Mouse (Mus musculus) c-Kit-positive CD71-positive TER-119-negative erythroid progenitor cells, embryonic 14.5 days (primary cell): ENCODE results near the gene Bhlhe40.

Source experiments
- DNase-seq: peaks from one replicate; pipeline ENCODE4 v3.0.0-alpha.2; 2013; ENCODE audit warnings: low read depth

Gene Bhlhe40

GRCm38 (mm10) chr6:108694965-108695724, 34.7 kb downstream of the Bhlhe40 start:
- DNase-seq: no peak

DNA sequence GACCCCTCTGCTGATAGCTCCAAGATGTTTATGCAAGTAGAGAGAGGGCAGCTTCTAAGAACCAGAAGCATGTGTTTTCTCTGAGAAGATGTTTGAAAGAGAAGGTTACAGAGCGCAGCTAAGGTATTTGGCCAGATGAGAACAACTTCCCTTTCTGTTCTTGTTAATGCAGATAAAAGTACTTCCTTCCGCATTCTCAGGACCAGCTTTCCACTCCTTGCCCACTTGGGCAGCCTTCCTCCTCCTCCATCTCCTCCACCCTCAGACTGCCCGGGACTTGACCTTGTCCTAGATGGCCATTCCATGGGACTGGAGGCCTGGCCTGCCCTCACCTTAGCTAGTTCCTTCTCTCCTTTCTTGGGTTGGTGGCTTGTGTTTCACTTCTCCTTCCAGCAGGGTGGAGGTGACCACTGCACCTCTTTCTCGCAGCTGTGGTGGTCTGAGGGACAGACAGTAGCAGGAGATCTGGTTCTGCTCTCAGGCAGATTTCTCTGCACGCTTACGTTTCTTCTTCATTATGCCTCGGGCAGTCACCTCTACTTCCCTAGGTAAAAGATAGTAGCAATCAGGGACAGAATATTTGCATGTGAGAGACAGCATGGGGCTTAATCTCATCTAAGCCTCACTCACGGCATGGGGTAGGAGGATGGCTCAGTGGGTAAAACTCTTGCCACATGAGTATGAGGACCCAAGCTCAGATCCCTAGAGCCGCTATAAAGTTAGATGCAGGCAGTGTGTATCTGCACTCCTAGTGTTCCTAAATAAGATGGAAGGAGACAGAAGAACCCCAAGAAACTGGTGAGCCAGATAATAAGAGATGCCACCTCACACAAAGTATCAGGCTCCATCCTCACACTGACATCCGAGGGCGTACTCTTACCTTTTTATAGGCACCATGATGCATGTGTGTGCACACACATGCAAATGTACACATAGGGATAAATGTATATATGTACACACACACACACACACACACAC, 35.7 kb downstream of the Bhlhe40 start:
- no peak for DNase-seq

GRCm38 (mm10) chr6:108696822-108697202, 36.4 kb downstream of the Bhlhe40 start:
- DNase-seq: no peak

GRCm38 (mm10) chr6:108697345-108697744, 36.9 kb downstream of the Bhlhe40 start:
- no peak for DNase-seq

DNA sequence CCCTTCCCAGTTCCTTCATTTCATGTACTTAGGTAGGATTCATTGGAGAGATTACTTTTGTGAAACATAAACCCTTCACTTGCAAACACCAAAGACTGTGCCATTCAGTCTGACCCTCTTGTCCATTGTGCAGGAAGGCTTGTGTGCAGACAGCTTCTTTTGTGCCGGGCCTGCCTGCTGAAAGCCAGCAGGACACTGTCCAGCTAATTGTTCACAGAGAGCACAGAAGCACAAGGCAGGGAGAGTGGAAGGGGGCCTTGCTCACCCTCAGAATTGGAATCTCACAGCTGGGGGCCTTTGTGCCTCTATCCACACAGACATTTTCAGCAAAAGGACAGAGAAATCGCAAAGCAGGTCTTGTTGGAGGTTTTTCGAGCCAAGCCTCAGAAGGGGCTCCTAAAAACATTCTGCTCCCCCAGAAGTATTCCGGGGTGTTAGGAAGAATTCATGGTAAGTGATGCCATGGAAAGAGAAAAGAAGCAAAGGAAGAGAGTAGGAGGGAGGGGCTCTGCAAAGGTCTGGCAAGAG, 38.0 kb downstream of the Bhlhe40 start:
- DNase-seq: no peak

DNA sequence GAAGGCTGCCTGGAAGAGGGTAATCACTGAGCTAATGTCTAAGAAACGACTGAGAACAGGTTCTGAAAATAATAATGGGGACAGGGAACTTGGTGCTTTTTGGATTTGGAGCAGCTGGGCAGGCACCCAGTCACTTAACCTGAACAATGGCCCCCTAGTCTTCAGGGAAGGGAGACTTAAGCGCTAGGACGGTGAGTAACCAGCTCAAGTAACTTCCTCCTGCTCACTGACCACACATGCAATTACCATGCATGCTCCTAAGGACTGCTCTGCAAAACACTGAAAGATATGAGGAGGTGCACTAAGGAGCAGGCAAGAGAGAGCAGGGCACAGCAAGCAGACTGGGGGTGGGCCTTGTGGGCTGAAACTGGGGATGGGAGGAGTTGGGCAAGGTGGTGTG, 39.2 kb downstream of the Bhlhe40 start:
- no peak for DNase-seq

GRCm38 (mm10) chr6:108700638-108701343, 40.4 kb downstream of the Bhlhe40 start:
- no peak for DNase-seq

GRCm38 (mm10) chr6:108702648-108703047, 42.2 kb downstream of the Bhlhe40 start:
- DNase-seq: no peak

- DNase-seq: no peak
These were observed 42.7 kb downstream of the Bhlhe40 start for GRCm38 (mm10) chr6:108703085-108703484.

DNA sequence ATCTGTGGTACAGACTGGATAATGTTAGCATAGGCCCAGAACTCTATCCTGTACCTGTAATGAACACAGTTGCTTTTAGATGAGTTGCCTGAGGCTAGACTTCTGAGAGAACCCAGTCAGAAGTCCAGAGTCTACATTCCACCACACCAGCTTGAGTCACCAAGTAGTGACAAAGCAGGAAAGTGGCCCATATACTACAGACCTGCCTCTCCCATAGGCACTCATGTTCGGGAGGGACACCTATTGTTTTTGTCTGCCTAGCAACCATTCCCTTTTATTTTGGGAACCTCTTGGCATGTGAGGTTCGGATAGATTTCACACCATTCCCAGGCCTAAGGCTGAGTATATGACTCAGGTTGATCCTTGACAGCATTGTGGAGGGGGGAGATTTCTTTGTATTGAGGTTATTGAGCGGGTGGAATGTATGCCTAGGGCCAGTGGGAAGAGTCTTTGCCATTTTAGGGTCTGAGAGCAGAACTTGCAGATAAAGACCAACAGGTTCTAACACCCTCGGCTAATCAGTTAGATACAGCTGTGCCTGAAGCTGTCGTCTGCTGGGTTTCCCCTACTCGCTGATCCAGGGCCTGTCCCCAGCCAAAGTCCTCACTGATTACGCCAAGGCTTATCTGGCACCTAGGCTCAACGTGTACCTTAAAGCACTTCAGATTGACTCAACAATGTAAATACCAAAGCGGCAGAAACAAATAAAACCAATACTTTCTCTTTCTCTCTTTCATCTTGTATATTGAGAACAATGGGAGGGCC, 44.1 kb downstream of the Bhlhe40 start:
- peak; percentile 57 for DNase-seq

DNA sequence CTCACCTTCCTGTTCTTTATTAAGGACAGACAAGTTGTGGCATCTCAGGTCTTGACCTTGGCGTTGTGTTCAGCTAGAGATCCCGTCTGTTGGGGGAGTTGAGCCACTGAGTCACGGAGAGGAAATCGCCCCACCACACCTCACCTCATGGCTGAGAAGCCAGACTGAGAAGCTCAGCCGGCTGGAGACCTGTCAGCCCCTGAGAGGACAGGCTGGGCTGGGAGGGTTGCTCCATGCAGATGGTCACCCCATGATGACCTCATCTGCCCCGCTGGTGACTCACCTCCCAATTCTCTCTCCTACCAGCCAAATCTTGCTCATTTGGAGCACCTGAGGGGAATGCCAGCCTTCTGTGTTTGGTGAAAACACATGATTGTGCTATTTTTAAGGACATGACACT, 45.5 kb downstream of the Bhlhe40 start:
- DNase-seq: no peak

- DNase-seq: no peak
These were observed 46.7 kb downstream of the Bhlhe40 start for GRCm38 (mm10) chr6:108706994-108707645.

- no peak for DNase-seq
These were observed 48.7 kb downstream of the Bhlhe40 start for GRCm38 (mm10) chr6:108709131-108709470.

- DNase-seq: no peak
These were observed 49.2 kb downstream of the Bhlhe40 start for GRCm38 (mm10) chr6:108709471-108710231.

DNA sequence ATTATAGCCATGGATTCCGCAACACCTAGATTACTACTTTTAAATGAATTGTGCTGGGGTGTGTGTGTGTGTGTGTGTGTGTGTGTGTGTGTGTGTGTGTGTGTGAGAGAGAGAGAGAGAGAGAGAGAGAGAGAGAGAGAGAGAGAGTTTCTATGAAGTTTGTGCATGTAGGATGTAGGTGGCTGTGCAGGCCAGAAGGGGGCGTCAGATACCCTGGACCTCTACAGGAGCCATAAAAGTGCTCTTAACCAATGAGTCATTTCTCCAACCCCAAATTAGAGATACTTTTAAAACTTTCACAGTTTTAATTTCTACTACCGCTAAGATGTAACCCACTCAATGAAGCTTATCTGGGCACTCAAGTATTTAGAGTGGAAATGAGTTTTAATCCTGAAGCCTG, 50.2 kb downstream of the Bhlhe40 start:
- no peak for DNase-seq

DNA sequence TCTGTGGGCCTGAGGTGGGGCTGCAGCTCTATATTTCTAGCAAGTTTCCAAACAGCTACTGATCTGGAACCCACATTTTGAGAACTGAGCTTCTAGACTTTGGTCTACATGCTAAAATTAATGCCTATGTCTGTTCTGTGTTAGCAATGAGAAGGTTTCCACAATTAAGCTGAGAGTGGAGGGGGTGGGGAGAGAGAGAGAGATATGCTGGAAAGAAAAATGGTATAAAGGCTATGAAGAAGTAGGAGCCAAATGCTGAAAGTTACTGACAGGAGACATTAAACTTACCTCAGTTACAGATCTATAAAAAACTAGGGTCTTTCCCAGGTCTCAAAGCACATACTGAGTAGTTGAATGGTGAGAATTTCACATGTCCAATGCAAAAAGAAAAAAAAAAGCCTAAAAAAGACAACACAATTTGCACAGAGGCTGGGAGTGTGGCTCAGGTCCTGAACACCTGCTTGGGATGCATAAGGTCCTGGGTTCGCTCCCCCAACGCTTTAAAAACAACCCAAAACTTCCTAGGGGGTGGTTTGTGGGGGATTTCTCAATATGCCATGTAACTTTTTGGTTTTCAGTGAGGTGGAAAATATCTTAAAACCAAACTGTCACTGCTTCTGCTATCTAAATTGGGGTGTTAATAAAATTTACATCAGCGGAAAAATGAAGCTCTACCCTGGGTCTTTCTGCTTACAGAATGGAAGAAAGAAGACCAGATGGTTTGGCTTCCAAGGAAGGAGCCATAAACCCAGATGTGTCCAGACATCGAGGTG, 50.9 kb downstream of the Bhlhe40 start:
- no peak for DNase-seq

GRCm38 (mm10) chr6:108712148-108712547, 51.7 kb downstream of the Bhlhe40 start:
- DNase-seq: no peak

DNA sequence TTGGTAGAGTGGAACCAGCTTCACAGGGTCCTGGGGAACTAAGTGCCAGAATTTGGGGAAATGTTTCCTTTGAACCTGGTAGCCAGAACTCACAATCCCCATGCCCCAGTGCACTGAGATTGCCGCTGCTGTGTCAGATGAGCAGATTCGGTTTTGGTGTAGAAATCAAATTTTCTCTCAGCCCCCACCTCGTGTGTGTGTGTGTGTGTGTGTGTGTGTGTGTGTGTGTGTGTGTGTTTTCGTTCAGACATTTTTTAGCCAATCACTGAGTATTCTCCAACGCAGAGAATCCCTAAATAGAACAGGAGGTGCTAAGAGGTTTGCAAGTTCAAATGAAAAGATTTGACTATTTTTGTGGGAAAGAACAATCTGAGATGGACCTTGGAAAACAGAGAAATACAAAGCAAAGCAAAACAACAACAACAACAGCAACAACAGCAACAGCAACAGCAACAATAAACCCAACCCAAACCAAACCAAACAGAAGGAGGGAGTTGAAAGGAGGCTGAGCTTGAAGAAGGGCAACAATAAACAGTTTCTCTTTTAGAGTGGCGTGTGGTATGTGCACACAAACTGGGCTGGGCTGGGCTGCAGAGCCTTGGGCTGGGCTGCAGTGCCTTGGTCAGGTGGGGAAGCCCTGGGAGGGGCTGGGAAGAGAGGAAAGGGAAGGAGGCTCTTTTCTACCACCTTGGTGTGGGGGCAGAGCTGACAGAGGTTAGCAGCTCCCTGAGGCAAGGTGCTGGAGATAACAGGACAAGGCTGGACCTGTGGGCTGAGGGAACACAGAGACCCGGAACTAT, 52.9 kb downstream of the Bhlhe40 start:
- no peak for DNase-seq
